Mouse (Mus musculus): ENCODE measurements at regions not wholly inside any gene's neighbourhood (a gene's known extent, or its start where the extent isn't known, plus 50 kb on each side); places are given as distances from the start of the nearest gene placed in this dataset.
A peak's percentile ranks its signal among the peaks of the same experiment; 100 is the strongest.
"Not testable (repeated sequence)": the region's sequence is repeated elsewhere in the genome, so short reads cannot be mapped to it uniquely, and the experiment has no call there.

DNA sequence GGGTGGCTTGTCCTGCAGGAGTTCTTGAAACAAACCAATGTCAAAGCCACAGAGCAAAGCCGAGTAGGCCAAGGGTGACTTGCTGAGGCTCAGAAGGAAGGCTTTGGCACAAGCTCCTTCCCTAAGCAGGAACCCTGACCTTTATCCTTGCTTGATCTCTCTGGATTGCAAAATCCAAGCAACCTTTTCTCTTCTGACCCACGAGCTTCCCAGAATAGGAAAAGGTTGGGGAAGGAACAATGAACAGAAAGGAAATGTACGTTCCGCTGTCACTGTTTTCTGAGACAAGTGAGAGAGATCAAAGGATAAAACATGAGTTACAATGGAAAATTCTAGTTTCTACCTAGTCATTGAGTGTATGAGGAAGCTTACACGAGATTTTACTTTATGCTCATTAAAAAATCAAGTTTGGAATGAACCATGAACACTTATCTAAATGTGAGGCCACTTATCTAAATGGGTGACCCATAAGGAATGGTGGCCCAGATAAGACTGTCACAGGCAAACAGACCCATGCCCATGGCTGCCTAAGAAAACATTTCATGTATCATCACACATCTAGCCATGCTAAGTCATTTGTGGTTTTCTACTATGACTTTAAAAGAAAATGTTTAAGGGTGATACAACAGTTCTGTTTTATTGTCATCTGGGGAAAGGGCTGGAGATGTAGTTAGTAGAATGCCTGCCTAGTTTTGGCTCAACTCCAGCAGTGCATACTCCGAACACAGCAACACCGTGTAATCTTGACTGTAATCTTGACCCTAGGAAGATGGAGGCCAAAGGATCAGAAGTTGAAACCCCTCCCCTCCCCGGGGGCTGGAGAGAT is 80.7 kb upstream of the Tbl1xr1 start:
- no peaks in the 10 kb centered on the region for H3K36me3 ChIP-seq (ENCODE audit: inconsistent target)
- no peak overlapping the region for H3K27ac ChIP-seq
- WGBS (ENCODE audit: missing documents) = 83% methylated on average over 8 of the region's 8 CpGs
- no peak overlapping the region for H3K4me3 ChIP-seq (ENCODE audit: inconsistent target)
- H3K79me2 ChIP-seq (ENCODE audit: inconsistent target) = no peaks in the 10 kb centered on the region

GRCm38 (mm10) chr3:21997387-21997786 is 79.1 kb upstream of the Tbl1xr1 start:
- Histone ChIP-seq H3K36me3 (ENCODE audit: inconsistent target) (no peaks in the 10 kb centered on the region), H3K79me2 (ENCODE audit: inconsistent target) (no peaks in the 10 kb centered on the region), H3K27ac (no peak overlapping the region), H3K4me3 (ENCODE audit: inconsistent target) (no peak overlapping the region)
- 15% methylated on average over 3 of the region's 3 CpGs for WGBS (ENCODE audit: missing documents)

GRCm38 (mm10) chr3:22005456-22005855 is 71.0 kb upstream of the Tbl1xr1 start:
- H3K36me3 ChIP-seq (ENCODE audit: inconsistent target) = no peaks in the 10 kb centered on the region
- no peaks in the 10 kb centered on the region for H3K79me2 ChIP-seq (ENCODE audit: inconsistent target)
- 95% methylated on average over 8 of the region's 9 CpGs for WGBS (ENCODE audit: missing documents)
- H3K4me3 ChIP-seq (ENCODE audit: inconsistent target) = no peak overlapping the region
- no peak overlapping the region for H3K27ac ChIP-seq

DNA sequence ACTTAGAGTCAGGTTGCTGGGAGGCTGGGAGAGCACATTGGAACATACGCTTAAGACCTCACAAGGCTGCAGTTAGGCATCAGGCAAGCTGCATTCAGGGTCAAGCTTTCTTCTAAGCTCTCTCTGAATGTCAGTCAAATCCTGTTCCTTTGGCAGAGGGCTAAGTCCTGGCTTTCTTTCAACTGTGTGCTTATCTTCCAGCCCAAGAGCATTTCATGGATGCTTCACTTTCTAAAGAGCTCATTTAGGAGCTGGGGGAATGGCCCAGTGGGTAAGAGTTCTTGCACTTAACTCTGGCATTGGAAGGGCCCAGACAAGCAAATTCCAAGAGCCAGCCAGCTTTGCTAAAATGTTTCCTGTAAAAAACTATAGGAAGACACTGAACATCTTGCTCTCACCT is 70.3 kb upstream of the Tbl1xr1 start:
- Histone ChIP-seq H3K36me3 (ENCODE audit: inconsistent target) (no peaks in the 10 kb centered on the region), H3K27ac (no peak overlapping the region), H3K4me3 (ENCODE audit: inconsistent target) (no peak overlapping the region), H3K79me2 (ENCODE audit: inconsistent target) (no peaks in the 10 kb centered on the region)
- WGBS (ENCODE audit: missing documents) = 100% methylated on average over 1 of the region's 1 CpGs

DNA sequence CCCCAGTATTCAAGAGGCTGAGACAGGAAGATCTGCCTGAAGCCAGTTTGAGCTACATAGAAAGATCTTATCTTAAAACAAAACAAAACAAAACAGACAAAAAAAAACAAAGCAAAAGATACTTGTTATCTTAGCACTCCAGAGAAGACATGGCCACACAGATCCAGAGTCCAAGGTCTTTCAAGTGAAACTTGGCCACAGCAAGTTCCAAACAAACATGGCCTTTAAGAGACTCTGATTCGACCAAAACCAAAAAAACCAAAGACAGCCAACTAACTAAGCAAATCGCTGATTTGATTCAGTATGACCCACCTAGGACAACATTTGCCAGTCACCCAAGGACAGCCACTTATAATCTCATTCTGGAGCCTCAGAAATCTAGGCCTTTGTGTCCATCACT is 69.8 kb upstream of the Tbl1xr1 start:
- Histone ChIP-seq H3K27ac (no peak overlapping the region), H3K4me3 (ENCODE audit: inconsistent target) (no peak overlapping the region), H3K79me2 (ENCODE audit: inconsistent target) (no peaks in the 10 kb centered on the region), H3K36me3 (ENCODE audit: inconsistent target) (no peaks in the 10 kb centered on the region)
- WGBS (ENCODE audit: missing documents) = 100% methylated on average over 2 of the region's 2 CpGs

DNA sequence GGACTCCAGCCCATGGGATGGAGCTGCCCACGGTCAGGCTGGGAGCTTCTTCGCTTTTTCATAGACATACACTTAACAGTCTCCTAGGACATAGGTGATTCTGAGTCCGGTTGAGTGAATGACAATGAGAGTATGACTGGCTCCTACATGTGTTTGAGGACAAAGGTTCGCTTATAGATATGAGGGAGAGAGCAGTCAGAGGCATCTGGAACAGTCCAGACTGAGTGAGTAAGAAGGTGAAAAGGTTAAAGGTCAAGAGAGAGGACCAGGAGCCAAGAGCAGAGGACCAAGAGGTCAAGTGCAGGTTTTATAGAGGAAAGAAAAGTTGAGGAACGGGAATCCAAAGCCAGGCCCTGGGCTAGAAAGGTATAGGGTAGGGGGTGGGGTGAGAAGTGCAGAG is 68.7 kb upstream of the Tbl1xr1 start:
- H3K36me3 ChIP-seq (ENCODE audit: inconsistent target) = no peaks in the 10 kb centered on the region
- no peak overlapping the region for H3K4me3 ChIP-seq (ENCODE audit: inconsistent target)
- no peaks in the 10 kb centered on the region for H3K79me2 ChIP-seq (ENCODE audit: inconsistent target)
- WGBS (ENCODE audit: missing documents) = 93% methylated on average over 5 of the region's 5 CpGs
- no peak overlapping the region for H3K27ac ChIP-seq

GRCm38 (mm10) chr3:22008432-22008831 is 68.0 kb upstream of the Tbl1xr1 start:
- Histone ChIP-seq H3K36me3 (ENCODE audit: inconsistent target) (no peaks in the 10 kb centered on the region), H3K27ac (no peak overlapping the region), H3K79me2 (ENCODE audit: inconsistent target) (no peaks in the 10 kb centered on the region), H3K4me3 (ENCODE audit: inconsistent target) (no peak overlapping the region)
- WGBS (ENCODE audit: missing documents) = 69% methylated on average over 5 of the region's 5 CpGs

- Histone ChIP-seq H3K79me2 (ENCODE audit: inconsistent target) (no peaks in the 10 kb centered on the region), H3K36me3 (ENCODE audit: inconsistent target) (no peaks in the 10 kb centered on the region), H3K4me3 (ENCODE audit: inconsistent target) (no peak overlapping the region), H3K27ac (peak overlapping the region; percentile 15; the same call in 1 of the 2 replicates)
- WGBS (ENCODE audit: missing documents) = 59% methylated on average over 2 of the region's 2 CpGs
Observed at GRCm38 (mm10) chr3:22009898-22010699, 66.4 kb upstream of the Tbl1xr1 start.

DNA sequence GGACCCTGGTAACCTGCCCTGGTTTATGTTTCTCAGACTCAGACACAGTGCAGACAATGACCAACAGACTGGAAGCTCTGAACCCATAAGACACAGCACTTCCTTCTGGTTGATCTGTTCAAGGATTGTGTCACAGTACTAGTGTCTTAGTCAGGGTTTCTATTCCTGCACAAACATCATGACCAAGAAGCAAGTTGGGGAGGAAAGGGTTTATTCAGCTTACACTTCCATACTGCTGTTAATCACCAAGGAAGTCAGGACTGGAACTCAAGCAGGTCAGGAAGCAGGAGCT is 65.8 kb upstream of the Tbl1xr1 start:
- not testable (repeated sequence) for H3K79me2 ChIP-seq (ENCODE audit: inconsistent target); H3K4me3 ChIP-seq (ENCODE audit: inconsistent target); H3K36me3 ChIP-seq (ENCODE audit: inconsistent target)
- peak overlapping the region; percentile 15; the same call in 1 of the 2 replicates for H3K27ac ChIP-seq

GRCm38 (mm10) chr3:22021360-22021935 is 55.0 kb upstream of the Tbl1xr1 start:
- no peak overlapping the region for H3K27ac ChIP-seq
- H3K79me2 ChIP-seq (ENCODE audit: inconsistent target) = no peaks in the 10 kb centered on the region
- no peaks in the 10 kb centered on the region for H3K36me3 ChIP-seq (ENCODE audit: inconsistent target)
- 25% methylated on average over 3 of the region's 3 CpGs for WGBS (ENCODE audit: missing documents)
- no peak overlapping the region for H3K4me3 ChIP-seq (ENCODE audit: inconsistent target)

DNA sequence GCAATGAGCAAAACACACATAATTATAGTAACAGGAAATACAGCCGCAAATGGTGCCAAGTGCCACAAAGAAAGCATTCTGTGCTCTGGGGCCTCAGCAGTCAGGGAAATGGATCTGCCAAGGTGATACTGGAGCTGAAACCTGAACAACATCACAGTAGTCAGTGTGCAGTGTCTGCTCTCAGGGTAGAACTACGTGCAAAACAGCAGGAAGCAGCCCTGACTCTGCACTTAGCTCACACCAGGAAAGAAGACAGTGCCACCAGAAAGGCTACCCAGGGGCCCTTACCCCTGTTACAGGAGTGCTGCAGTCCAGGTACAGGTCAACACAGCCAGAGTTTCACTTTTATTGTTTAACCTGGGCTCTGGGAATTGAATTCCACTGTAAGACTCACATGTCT is 54.0 kb upstream of the Tbl1xr1 start:
- no peaks in the 10 kb centered on the region for H3K36me3 ChIP-seq (ENCODE audit: inconsistent target)
- no peaks in the 10 kb centered on the region for H3K79me2 ChIP-seq (ENCODE audit: inconsistent target)
- no peak overlapping the region for H3K27ac ChIP-seq
- H3K4me3 ChIP-seq (ENCODE audit: inconsistent target) = no peak overlapping the region
- WGBS (ENCODE audit: missing documents) = 46% methylated on average over 2 of the region's 2 CpGs

DNA sequence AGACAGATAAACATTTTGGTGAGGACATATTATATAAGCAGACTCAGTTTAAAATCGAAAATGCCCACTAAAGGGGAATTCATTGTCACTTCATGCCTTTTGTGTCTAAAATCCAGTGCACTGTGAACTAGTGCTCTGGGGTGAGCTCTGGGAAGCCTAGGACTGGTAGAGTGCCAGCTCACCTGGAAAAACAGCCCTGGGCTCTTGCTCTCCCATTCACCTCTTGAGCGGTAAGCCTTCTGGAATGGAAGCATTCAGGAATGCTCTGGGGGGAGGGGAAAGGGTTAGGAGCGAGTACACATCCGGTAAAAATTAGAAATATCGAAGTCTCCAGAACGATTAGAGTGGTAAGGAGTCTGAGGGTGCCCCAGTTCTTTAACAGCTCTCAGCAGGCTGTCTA is 53.4 kb upstream of the Tbl1xr1 start:
- no peaks in the 10 kb centered on the region for H3K36me3 ChIP-seq (ENCODE audit: inconsistent target)
- WGBS (ENCODE audit: missing documents) = 83% methylated on average over 6 of the region's 6 CpGs
- no peak overlapping the region for H3K27ac ChIP-seq
- no peaks in the 10 kb centered on the region for H3K79me2 ChIP-seq (ENCODE audit: inconsistent target)
- H3K4me3 ChIP-seq (ENCODE audit: inconsistent target) = no peak overlapping the region

- H3K4me3 ChIP-seq (ENCODE audit: inconsistent target) = no peak overlapping the region
- H3K36me3 ChIP-seq (ENCODE audit: inconsistent target) = no peaks in the 10 kb centered on the region
- H3K27ac ChIP-seq = no peak overlapping the region
- no peaks in the 10 kb centered on the region for H3K79me2 ChIP-seq (ENCODE audit: inconsistent target)
- WGBS (ENCODE audit: missing documents) = 77% methylated on average over 5 of the region's 5 CpGs
Observed at GRCm38 (mm10) chr3:22023551-22023950, 52.9 kb upstream of the Tbl1xr1 start.

DNA sequence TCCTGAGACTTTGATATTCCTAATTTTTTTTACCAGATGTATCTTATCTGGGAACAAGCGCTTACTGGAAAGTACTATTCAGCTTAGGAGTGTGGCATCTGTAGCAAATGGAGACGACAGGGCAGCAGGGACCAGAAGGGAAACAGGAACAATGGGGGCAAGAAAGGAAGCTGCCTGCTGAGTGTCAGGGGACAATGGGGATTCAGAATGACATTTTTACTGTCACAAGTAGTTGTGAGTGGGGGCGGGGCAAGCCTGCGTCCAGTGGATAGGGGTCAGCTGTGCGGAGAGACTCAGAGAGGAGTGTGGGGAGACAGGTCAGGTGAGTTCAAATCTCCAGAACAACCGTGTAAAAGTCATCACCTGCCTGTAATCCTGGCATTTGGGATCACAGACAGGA is 52.3 kb upstream of the Tbl1xr1 start:
- no peaks in the 10 kb centered on the region for H3K79me2 ChIP-seq (ENCODE audit: inconsistent target)
- no peak overlapping the region for H3K4me3 ChIP-seq (ENCODE audit: inconsistent target)
- WGBS (ENCODE audit: missing documents) = 73% methylated on average over 6 of the region's 6 CpGs
- no peak overlapping the region for H3K27ac ChIP-seq
- no peaks in the 10 kb centered on the region for H3K36me3 ChIP-seq (ENCODE audit: inconsistent target)

- Histone ChIP-seq H3K27ac (no peak overlapping the region), H3K79me2 (ENCODE audit: inconsistent target) (no peaks in the 10 kb centered on the region), H3K36me3 (ENCODE audit: inconsistent target) (no peaks in the 10 kb centered on the region), H3K4me3 (ENCODE audit: inconsistent target) (no peak overlapping the region)
- 97% methylated on average over 6 of the region's 6 CpGs for WGBS (ENCODE audit: missing documents)
Observed at GRCm38 (mm10) chr3:22025119-22025518, 51.3 kb upstream of the Tbl1xr1 start.

Measured in macrophage (primary cell).